Mouse (Mus musculus) left cerebral cortex, postnatal 14 days (tissue): Measurements from ENCODE around the gene Arid1a. TPM values are rescaled to one million over a fixed set of nuclear protein-coding genes. Genes with fewer than 3 reads are reported as not detected.

Experiments used
- DNase-seq, 2 experiments: peaks; one replicate each; pipeline ENCODE4 v3.0.0; 2021 to 2022; ENCODE audit warnings: low spot score in 2 of 2, mixed read lengths in 1 of 2
- intact Hi-C: fragments of 180-260 bp; cut with DNase I; formaldehyde crosslinking; loops from one replicate; pipeline ENCODE4 v1.15.1; 2025
- long read RNA-seq, 2 experiments: library from polyadenylated mRNA; stranded (forward); transcript quantifications; one replicate each; pipeline ENCODE4 v2.0.0; 2021
- total RNA-seq, 2 experiments: library from RNA; stranded (reverse); gene quantifications; 2 replicates each; pipeline ENCODE4 v1.2.3; 2021

Arid1a gene
- 10 to 100 TPM; 74.1 to 75.8 TPM for total RNA-seq
- long read RNA-seq, experiment 1, partial matches to known transcripts: 26 of 54 reads
- long read RNA-seq, experiment 1, other reads (novel, unspliced or antisense): 28 of 54 reads
- long read RNA-seq, experiment 2, partial matches to known transcripts: 23 of 41 reads
- long read RNA-seq, experiment 2, other reads (novel, unspliced or antisense): 18 of 41 reads

DNA sequence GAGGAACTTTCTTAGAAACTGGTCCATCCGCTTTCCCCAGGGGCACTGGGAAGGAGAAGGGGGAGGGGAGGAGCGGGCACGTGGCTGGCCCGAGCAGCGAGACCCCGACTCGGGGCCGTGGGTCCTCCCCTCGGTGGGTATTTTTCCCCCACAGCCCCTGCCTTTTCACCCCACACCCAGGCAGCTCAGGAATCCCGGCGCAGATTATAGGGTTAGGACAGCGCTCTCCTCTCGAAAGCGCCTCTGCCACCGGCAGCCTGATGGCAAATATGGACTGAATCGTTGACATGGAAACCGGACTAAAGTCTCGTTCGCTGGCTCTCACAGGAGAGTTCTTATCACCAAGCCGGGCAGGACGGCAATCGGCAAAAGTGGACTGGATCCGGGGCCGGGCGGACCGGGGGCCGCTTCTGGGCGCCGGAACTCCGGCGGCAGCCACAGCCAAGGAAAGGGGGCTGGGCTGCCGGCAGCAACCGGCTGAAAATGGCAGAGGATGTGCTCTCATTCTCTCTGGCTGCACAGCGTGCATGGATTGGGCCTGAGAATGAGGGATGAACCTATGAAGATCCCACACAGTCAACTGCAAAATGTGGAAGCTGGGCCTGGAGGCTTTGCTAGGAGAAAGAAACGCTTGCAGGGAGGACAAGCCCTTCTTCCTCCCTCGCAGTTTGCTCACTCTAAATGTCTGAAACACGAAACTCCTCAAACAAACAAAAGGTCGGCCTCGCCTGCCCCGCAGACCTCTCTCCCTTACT lies at the start of gene Arid1a:
Arid1a (minus strand) TSS at position 256 of the 755 bp plus-strand sequence.
- peak; percentile 93 to 97 for DNase-seq
- intact Hi-C loops: loop anchor here (1.0 kb wide), 1 partner anchor 57 kb away; no protein-coding TSS in a partner anchor

DNA sequence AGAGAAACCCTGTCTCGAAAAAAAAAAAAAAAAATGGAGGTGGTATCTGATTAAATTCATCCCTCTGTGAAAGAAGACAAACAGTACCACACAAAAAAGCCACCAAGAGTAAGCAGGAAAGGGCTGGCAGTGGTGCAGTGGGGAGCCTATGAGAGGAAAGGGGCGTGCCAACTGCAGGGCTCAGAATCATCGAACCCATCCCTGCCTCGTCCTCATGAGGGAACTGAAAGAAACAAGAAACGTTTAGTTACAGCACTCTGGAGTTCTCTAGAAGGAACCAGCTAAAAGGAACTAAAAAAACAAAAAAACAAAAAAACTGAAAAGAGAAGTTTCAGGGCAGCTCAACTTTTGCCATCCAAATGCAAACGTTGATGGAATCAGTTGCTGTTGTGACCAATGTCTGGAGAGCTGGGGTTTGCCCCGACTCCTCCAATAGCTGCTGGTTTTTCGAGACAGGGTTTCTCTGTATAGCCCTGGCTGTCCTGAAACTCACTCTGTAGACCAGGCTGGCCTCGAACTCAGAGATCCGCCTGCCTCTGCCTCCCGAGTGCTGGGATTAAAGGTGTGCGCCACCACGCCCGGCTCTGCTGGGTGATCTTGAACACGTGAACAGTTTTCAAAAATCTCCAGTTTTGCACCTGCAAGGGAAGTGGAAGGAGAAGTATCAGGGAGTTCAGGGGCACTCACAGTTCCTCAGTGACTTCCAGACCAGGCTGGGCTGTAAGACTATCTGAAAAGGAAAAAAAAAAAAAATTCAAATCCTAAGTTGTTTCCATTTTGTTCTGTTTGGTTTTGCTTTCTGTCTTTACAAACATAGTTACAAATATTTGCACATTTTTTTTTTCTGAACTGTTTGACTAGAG lies 48.1 kb upstream of the Arid1a start:
- DNase-seq: no peak
- intact Hi-C loops: no loop called here

DNA sequence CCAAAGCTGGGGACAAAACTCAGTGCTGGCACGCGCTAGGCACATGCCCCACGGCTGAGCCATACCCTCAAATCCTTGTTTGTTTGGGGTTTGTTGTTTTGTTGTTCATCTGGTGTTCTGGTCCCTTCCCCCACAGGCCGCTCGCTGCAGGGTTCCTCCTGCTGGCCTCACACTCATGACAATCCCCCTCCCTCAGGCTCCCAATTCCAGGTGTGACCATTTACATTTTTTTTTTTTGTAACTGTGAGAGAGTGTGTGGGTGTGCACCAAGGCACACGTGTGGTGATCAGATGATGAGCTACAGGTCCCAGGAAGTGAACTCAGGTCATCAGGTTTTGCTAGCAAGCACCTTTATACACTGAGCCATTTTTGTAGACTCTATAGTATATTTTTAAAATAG lies 44.0 kb upstream of the Arid1a start:
- no peak for DNase-seq
- intact Hi-C loops: no loop called here

DNA sequence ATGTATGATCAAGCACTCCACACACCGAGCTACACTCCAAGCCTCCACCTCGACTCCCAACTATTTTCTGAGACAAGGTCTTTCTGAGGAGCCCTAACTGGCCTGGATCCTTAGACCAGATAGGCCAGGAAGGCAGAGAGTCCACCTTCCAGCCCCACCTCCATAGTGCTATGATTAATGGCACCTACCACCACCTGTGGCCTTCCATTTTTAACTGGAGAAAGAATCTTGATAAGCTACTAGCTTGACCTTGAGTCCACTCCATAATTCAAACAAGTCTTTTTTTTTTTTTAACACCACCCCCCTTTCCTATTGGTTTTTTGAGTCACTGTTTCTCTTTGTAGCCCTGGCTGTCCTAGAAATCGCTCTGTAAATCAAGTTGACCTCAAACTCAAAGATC lies 36.7 kb upstream of the Arid1a start:
- intact Hi-C loops: no loop called here

DNA sequence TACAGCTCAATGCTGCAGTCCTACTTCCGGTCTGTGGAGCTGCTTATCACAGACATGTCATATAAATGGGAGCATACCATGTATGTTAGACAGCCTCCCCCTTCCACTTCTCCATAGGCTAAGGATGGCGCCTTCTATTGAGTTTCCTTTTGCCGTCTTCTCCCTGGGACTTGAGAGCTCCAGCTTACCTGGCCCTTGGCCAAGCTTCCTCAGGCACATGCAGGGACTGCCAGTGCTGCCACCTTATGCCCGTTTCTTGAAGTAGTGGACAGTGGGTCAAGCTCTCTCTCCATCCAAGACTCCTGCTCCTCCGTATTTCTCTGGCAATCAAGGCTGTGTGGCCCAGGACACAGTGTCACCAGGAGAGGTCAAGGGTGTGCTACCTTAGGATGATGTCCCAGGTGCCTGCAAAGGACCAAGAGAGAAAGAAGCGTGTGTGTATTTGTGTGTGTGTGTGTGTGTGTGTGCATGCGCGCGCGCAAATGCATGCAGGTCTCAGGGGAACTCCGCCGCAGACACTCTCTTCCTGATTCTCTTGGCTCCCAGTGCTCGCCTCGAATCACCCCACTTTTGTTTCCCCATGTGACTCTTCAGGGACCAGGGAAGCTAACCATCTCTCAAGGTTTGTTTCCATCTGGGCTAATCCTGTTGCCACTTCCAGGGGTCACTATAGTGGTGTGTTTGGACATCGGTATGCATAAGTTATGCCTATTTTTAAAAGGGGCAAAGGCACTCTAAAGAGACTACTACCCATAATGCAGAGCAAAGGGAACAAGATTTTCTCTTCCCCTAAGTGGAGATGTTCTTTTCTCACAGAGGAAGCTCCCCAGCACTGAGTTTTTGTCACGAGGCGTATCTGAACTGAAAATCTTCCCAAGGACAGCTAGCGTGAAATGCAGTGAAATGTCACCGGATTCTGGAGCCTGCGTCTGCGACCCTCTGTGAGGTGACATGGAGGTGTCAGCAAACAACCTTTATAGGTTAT lies 18.3 kb upstream of the Arid1a start:
- peak; percentile 82 to 90 for DNase-seq
- intact Hi-C loops: no loop called here

More for the DNA sequence above, 36.7 kb upstream of the Arid1a start:
- no peak for DNase-seq

DNA sequence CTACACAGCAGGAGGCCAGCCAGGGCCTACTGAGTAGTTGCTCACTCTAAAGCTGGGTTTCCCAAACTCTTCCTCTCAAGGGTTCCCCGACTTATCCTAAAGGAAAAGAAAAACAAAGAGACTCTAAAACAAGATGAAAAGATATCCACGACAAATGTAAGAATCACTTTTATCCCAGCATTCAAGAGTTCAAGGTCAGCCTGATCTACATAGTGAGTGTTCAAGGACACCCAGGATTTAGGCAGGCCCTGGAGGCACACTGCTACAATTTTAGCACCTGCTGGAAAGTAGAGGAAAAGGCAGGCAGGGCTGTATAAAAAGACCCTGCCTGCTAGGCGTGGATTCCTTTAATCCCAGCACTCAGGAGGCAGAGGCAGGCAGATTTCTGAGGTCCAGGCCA lies 12.6 kb upstream of the Arid1a start:
- intact Hi-C loops: no loop called here
- DNase-seq: no peak

DNA sequence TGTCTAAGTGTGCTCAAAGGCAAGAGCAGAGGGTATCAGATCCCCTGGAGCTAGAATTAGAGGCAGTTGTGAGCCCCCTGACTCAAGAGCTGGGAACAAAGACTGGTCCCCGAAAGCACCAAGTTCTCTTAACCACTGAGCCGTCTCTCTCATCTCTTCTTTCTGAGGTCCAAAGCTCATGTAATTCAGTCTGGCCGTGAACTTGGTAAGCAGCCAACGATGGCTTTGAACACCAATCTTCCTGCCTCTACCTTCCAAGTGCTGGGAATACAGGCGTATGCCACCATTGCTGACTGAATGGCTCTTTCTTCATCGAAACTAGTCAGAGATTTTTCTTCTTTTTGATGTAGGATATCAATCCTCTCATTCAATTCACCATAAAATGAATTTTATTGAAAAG lies 6.5 kb upstream of the Arid1a start:
- intact Hi-C loops: no loop called here
- no peak for DNase-seq

DNA sequence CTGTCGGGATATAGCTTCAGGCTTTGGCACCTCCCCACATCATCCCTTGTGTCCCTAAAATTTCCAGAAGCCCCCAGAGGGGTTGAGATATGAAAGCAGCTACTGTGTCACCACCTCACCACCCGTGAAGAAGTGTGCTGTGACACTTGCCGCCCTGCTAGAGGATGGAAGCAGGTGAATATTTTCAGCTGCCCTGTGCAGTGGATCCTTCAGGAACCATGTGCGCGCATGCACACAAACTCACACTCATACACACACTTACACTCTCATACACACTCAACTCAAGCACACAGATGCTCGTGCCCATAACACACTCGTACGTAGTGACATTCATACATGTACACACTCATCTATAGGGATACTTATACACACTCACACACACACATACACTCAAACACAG lies 3.1 kb upstream of the Arid1a start:
- DNase-seq: no peak
- intact Hi-C loops: no loop called here

DNA sequence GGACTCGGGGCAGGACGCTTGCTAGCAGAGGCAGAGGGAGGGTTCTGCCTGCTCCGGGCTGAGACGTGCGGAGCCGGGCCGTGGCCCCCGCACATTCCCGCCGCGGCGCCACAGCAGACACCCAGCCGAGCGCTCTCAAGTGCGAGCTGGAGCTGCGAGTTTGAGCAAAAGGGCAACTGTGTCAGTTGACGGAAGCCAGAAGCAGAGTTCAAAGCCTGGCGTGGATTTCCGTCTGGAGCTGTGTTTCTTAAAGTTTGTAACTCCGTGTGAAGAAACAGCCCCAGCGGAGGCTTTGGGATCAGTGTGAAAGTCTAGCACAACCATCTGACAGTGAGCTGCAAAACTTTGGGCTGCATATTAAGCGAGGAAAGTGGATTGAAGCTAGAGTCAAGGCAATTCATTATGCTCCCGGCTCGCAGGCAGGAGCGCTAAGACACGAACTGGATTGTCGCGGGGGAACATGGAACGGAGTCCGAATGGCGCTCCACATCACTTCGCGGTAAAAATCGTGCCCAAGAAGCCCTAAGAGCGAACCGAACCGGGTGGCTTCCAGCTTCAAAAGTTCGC lies 783 bp upstream of the Arid1a start:
- DNase-seq: peak; percentile 85 to 97

DNA sequence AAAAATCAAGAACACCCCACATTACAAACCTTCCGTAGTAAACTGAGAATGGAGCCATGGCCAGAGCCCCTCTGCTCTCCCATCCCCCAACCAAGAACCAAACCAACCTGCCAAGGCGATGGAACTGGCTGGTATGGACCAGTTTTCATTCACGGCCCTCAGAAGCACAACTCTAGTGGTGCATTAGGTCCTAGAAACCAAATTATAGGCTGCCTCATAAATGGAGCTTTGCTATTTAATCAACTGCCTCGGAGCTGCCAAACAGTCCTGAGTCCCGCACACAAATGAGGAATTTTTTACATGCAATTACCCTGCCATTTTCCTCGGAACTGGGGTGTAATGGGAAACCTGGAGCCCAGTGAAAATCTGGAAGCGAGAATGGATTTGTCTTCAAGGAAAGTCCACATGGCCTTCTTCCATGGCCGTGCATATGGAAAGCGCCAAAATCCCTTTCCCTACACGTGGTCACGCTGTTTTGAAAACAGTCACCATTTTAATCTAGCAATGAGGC lies 653 bp downstream of the Arid1a start:
- intact Hi-C loops: loop anchor here (1.0 kb wide), 1 partner anchor 57 kb away; no protein-coding TSS in a partner anchor
- DNase-seq: peak in 1 of 2 experiments; percentile 49

More for the DNA sequence above, 783 bp upstream of the Arid1a start:
- intact Hi-C loops: no loop called here

DNA sequence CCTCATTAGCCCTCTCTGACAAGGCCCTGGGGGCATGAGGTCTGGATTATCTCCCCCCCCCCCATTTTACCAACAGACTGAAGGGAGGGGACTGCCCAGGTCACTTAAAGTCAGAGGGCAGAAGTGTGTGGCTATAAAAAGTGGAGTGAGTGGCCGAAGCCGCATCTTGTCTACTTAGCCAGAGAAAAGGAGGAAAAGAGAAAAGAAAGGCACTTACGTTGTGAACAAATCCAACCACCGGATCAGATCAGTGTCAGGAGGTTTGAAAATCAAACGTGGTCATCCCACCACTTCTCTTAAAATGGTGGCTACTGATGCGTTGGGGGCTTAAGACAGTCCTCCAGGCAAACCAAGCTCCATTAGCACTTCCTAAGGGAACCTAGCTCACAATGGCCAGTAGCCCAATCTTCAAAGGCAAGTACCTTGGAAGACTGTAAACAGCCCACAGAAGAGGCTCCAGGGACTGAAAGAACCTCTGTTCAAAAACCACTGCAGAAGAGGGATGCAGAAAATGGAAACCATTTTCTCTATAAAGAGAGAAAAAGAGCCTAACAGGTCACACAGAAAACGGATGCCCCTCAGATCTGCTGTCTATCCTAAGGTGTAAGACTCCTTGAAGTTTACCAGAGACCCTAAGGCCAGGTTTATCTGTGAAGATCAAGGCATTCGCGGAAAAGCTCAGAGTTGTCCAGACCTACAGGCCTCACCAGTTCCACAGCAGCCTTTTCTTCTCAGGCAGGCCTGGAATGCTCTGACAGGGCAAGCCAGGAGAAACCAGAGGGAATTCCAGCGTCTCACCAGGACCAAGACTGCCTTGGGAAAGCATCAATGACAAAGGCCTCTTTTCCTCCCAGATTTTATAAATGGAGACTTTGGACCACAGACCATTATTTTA lies 1.5 kb downstream of the Arid1a start:
- intact Hi-C loops: loop anchor here (1.0 kb wide), 1 partner anchor 84 kb away; no protein-coding TSS in a partner anchor
- DNase-seq: no peak

DNA sequence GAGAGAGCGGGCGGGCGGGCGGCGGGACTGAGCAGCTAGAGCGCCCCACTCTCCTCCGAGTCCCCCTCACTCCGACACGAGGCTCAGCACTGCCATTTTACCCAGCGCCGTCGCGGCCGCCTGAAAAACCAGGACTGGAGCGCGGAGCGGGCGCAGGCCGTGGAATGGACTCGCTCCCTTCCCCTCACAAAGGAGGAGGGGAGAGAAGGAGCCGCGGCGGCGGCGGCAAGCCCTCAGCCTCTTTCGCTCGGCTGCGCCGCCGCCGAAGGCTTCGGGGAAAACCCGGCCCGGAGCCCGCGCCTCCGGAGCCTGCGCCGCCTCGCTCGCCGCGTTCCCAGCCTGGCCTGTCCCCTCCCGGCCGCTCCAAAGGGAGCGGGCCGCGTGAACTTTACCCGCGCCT lies 2.3 kb downstream of the Arid1a start:
- peak; percentile 98 to 100 for DNase-seq
- intact Hi-C loops: loop anchor here (1.0 kb wide), 1 partner anchor 83 kb away; no protein-coding TSS in a partner anchor

DNA sequence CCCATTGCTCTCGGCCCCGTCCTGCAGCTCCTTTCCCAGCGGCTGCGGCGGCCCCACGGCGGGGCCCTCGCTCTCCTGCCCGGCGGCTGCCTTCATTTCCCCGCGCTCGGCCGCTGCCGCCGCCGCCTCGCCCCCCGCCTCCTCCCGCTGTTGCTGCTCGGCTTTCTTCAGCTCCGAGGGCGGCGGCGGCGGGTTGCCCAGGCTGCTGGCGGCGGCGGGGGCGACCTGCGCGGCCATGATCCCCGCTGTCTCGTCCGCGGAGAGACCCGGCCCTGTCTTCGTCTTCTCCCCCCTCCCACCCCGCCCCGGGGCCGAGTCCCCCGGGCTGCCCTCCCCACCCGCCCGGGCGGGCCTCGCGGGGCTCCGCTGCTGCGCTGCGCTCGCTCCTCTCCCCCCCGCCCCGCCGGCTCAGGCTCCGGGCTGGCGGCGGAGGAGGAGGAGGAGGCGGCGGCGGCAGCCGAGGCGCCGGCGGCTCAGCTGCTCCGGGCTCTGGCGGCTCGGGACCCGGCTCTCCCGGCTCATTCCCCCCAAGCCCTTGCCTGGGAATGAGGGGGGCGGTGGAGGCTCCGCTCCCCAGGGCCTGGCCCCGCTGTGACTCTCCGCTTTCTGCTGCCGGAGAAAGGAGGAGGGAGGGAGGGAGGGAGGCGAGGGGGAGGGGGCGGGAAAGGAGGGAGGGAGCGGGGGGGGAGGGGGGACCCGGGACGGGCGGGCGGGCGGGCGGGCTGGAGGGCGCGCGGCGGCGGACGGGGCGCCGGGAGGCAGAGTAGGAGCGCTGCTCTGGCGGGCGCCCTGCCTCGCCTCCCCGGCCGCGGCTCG lies 3.0 kb downstream of the Arid1a start:
- intact Hi-C loops: loop anchor here (1.0 kb wide), 1 partner anchor 82 kb away; no protein-coding TSS in a partner anchor
- DNase-seq: peak in 1 of 2 experiments; percentile 69

DNA sequence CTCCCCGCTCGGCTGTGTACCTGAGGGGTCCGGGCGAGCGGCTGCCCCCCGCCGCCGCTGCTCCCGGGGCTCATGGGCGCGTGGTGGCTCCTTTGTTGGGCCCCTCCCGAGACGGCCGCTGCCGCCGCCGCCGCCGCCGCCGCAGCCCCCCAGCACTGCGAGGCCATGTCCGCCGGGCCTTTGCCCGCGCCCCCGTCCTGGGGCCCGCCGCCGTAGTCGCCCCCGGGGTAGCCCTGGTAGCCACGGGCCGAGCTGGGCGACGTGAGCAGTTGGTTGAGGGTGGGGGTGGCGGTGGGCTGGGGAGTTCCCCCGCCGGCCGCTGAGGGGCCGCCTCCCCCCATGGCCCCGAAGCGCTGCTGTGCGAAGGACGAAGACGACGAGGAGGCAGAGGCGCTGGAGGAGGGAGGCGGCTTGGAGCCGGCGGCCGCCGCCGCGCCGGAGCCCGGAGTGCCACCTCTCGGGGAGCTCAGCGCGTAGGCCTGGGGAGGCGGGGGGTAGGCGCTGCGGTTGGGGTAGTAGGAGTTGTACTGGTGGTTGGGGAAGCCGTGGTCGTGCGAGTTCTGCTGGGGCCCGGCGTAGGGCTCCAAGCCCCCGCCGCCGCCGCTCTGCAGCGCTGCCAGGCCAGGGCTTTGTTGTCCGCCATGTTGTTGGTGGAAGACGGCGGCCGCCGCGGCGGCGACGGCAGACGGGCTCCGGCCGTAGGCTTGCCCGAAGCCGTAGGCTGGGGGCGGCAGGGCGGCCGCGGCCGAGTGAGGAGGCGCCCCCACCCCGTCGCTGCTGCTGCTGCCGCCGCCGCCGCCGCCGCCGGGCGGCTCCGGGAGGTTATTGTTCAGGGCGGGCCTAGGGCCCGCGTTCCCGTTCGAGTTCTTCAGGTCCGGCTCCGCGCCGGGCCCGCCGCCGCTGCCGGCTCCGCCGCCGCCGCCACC lies 3.9 kb downstream of the Arid1a start:
- DNase-seq: peak; percentile 37 to 44
- intact Hi-C loops: no loop called here
